Mouse (Mus musculus): ENCODE measurements around the gene Accs.

Gene Accs

GRCm38 (mm10) chr2:93794375-93794774 lies 55.4 kb downstream of the Accs start:
- no peak for DNase-seq (ENCODE audit: low spot score in 2 of 2)

- peak; percentile 78 to 84 for DNase-seq (ENCODE audit: low spot score in 2 of 2)
These were observed 57.9 kb downstream of the Accs start for GRCm38 (mm10) chr2:93791516-93792499.

GRCm38 (mm10) chr2:93790798-93791345 lies 58.9 kb downstream of the Accs start:
- DNase-seq (ENCODE audit: low spot score in 2 of 2): no peak

- no peak for DNase-seq (ENCODE audit: low spot score in 2 of 2)
These were observed 61.2 kb downstream of the Accs start for GRCm38 (mm10) chr2:93788557-93788956.

GRCm38 (mm10) chr2:93786175-93786574 lies 63.6 kb downstream of the Accs start:
- peak; percentile 36 to 71 for DNase-seq (ENCODE audit: low spot score in 2 of 2)

- no peak for DNase-seq (ENCODE audit: low spot score in 2 of 2)
These were observed 64.3 kb downstream of the Accs start for GRCm38 (mm10) chr2:93785432-93785798.

- no peak for DNase-seq (ENCODE audit: low spot score in 2 of 2)
These were observed 64.9 kb downstream of the Accs start for GRCm38 (mm10) chr2:93784721-93785431.

- DNase-seq (ENCODE audit: low spot score in 2 of 2): no peak
These were observed 65.7 kb downstream of the Accs start for GRCm38 (mm10) chr2:93783926-93784539.

All from heart, adult 9 months (tissue).